Mouse (Mus musculus) CH12.LX (cell line): Measurements from ENCODE around the gene Defb13. TPM values are rescaled to one million over a fixed set of nuclear protein-coding genes. Genes with fewer than 3 reads are reported as not detected.
"Not testable (repeated sequence)": the region's sequence is repeated elsewhere in the genome, so short reads cannot be mapped to it uniquely, and the experiment has no call there.

ENCODE experiments used
- DNase-seq: peaks from one replicate; pipeline ENCODE4 v3.0.0-alpha.2; 2013; ENCODE audit errors: extremely low read depth
- H3K27ac ChIP-seq: 2 replicates; pipeline ENCODE4 v1.5.1; 2012; ENCODE audit warnings: low read depth, mild to moderate bottlenecking, control low read depth, moderate library complexity; ENCODE audit not compliant: insufficient read depth
- H3K27me3 ChIP-seq: replicated peaks from 2 replicates; pipeline ENCODE3; 2012; ENCODE audit warnings: inconsistent platforms
- H3K36me3 ChIP-seq, 2 experiments: replicated peaks in 1 of 2; 2 replicates each; pipeline versions ENCODE3 to v1.6.1; 2012; ENCODE audit warnings: inconsistent platforms in 1 of 2, low read length in 1 of 2, mild to moderate bottlenecking in 1 of 2, mixed read lengths in 1 of 2, moderate library complexity in 1 of 2; ENCODE audit not compliant: control insufficient read depth in 1 of 2, insufficient read depth in 1 of 2
- H3K4me1 ChIP-seq, 2 experiments: 2 replicates each; pipeline ENCODE4 v1.6.1; 2012; ENCODE audit warnings: inconsistent platforms in 1 of 2, moderate library complexity in 1 of 2; ENCODE audit not compliant: insufficient read depth in 2 of 2, control insufficient read depth in 1 of 2
- H3K4me2 ChIP-seq: 2 replicates; pipeline ENCODE4 v1.6.1; 2012; ENCODE audit warnings: low read depth, mild to moderate bottlenecking, control low read depth; ENCODE audit not compliant: poor library complexity, insufficient read depth, severe bottlenecking
- H3K4me3 ChIP-seq, 3 experiments: fragments of 150-350 bp in 1 of 3; sonication (generic) in 1 of 3; replicated peaks in 1 of 3; 2 replicates each; pipeline versions ENCODE3 to v1.5.1; 2011 to 2012; ENCODE audit warnings: low read depth in 2 of 3, low read length in 2 of 3, mild to moderate bottlenecking in 2 of 3, moderate library complexity in 2 of 3, control low read depth in 1 of 3, improper control_type of control experiment in 1 of 3, inconsistent platforms in 1 of 3, mixed read lengths in 1 of 3; ENCODE audit not compliant: poor library complexity in 1 of 3
- H3K79me2 ChIP-seq: replicated peaks from 2 replicates; pipeline ENCODE4 v1.6.1; 2012; ENCODE audit warnings: mild to moderate bottlenecking, moderate library complexity; ENCODE audit not compliant: control insufficient read depth, poor library complexity, insufficient read depth, severe bottlenecking; ENCODE audit errors: extremely low read depth
- H3K9ac ChIP-seq: 2 replicates; pipeline ENCODE4 v1.6.1; 2012; ENCODE audit warnings: low read depth, mild to moderate bottlenecking, control low read depth, moderate library complexity; ENCODE audit not compliant: insufficient read depth
- H3K9me3 ChIP-seq: replicated peaks from 2 replicates; pipeline ENCODE3; 2012; ENCODE audit warnings: low read length, inconsistent platforms, mixed read lengths
- CHD1 ChIP-seq: IDR thresholded peaks from 2 replicates; pipeline ENCODE4 v1.6.1; 2012; ENCODE audit warnings: low read depth, low read length, improper control_type of control experiment, inconsistent platforms
- CTCF ChIP-seq, 2 experiments: IDR thresholded peaks in 1 of 2; conservative IDR thresholded peaks in 1 of 2; 2 replicates each; pipeline ENCODE4 v1.5.1; 2011 to 2012; ENCODE audit warnings: low read depth in 2 of 2, low read length in 2 of 2, improper control_type of control experiment in 1 of 2, inconsistent platforms in 1 of 2, mild to moderate bottlenecking in 1 of 2, moderate library complexity in 1 of 2
- E2F4 ChIP-seq: IDR thresholded peaks from 2 replicates; pipeline ENCODE4 v1.6.1; 2011; ENCODE audit warnings: low read depth, low read length, improper control_type of control experiment; ENCODE audit not compliant: insufficient replicate concordance
- ELF1 ChIP-seq: IDR thresholded peaks from 2 replicates; pipeline ENCODE4 v1.6.1; 2014; ENCODE audit warnings: low read depth, mild to moderate bottlenecking, inconsistent platforms, low read length, improper control_type of control experiment
- EP300 ChIP-seq: IDR thresholded peaks from 2 replicates; pipeline ENCODE4 v1.6.1; 2011; ENCODE audit warnings: low read length, improper control_type of control experiment
- ETS1 ChIP-seq: conservative IDR thresholded peaks from 2 replicates; pipeline ENCODE4 v1.6.1; 2012; ENCODE audit warnings: low read depth, mild to moderate bottlenecking, inconsistent platforms, low read length, improper control_type of control experiment, moderate library complexity
- GABPA ChIP-seq: IDR thresholded peaks from 2 replicates; pipeline ENCODE4 v1.6.1; 2012; ENCODE audit warnings: low read depth, low read length, improper control_type of control experiment, inconsistent platforms; ENCODE audit not compliant: insufficient replicate concordance
- IRF4 ChIP-seq: IDR thresholded peaks from 2 replicates; pipeline ENCODE4 v1.6.1; 2014; ENCODE audit warnings: low read depth, mild to moderate bottlenecking, inconsistent platforms, low read length, improper control_type of control experiment
- JUND ChIP-seq: conservative IDR thresholded peaks from 2 replicates; pipeline ENCODE4 v1.6.1; 2011; ENCODE audit warnings: low read depth, low read length, improper control_type of control experiment
- MAFK ChIP-seq: IDR thresholded peaks from 2 replicates; pipeline ENCODE4 v1.6.1; 2011; ENCODE audit warnings: low read length, improper control_type of control experiment; ENCODE audit not compliant: insufficient replicate concordance
- MAX ChIP-seq: IDR thresholded peaks from 2 replicates; pipeline ENCODE4 v1.6.1; 2011; ENCODE audit warnings: low read length, improper control_type of control experiment
- MAZ ChIP-seq: IDR thresholded peaks from 2 replicates; pipeline ENCODE4 v1.6.1; 2012; ENCODE audit warnings: low read depth, mild to moderate bottlenecking, inconsistent platforms, low read length, improper control_type of control experiment, moderate library complexity
- NELFE ChIP-seq: IDR thresholded peaks from 2 replicates; pipeline ENCODE4 v1.6.1; 2011; ENCODE audit warnings: low read depth, low read length, improper control_type of control experiment
- NRF1 ChIP-seq: IDR thresholded peaks from 2 replicates; pipeline ENCODE4 v1.6.1; 2014; ENCODE audit warnings: low read depth, mild to moderate bottlenecking, inconsistent platforms, low read length, improper control_type of control experiment, moderate library complexity
- POLR2AphosphoS2 ChIP-seq: IDR thresholded peaks from 2 replicates; pipeline ENCODE4 v1.6.1; 2011; ENCODE audit warnings: low read depth, low read length, improper control_type of control experiment
- UBTF ChIP-seq: IDR thresholded peaks from 2 replicates; pipeline ENCODE4 v1.6.1; 2012; ENCODE audit warnings: low read depth, mild to moderate bottlenecking, inconsistent platforms, low read length, improper control_type of control experiment, moderate library complexity
- USF1 ChIP-seq: IDR thresholded peaks from 2 replicates; pipeline ENCODE4 v1.6.1; 2014; ENCODE audit warnings: low read depth, mild to moderate bottlenecking, inconsistent platforms, low read length, improper control_type of control experiment
- USF2 ChIP-seq: conservative IDR thresholded peaks from 2 replicates; pipeline ENCODE4 v1.6.1; 2011; ENCODE audit warnings: low read depth, low read length, improper control_type of control experiment
- ZC3H11A ChIP-seq: IDR thresholded peaks from 2 replicates; pipeline ENCODE4 v1.6.1; 2012; ENCODE audit warnings: low read depth, mild to moderate bottlenecking, inconsistent platforms, low read length, improper control_type of control experiment
- dilution Hi-C: fragments of 300-500 bp; cut with MboI; formaldehyde crosslinking; loops from 2 replicates; pipeline ENCODE4 v1.14.3; 2020; ENCODE audit warnings: low sequenced_read_pairs; ENCODE audit not compliant: extremely low pct_unique_long_range_greater_than_20kb, extremely low pct_ligation_motif_present
- in situ Hi-C: fragments of 300-500 bp; cut with MboI; formaldehyde crosslinking; loops from 3 replicates; pipeline ENCODE4 v1.14.3; 2019; ENCODE audit warnings: low sequenced_read_pairs, low pct_ligation_motif_present, low pct_unique_long_range_greater_than_20kb, mixed read lengths
- polyA plus RNA-seq: library from polyadenylated mRNA; unstranded; fragments of >175 nt; gene quantifications from 2 replicates; pipeline ENCODE4 v1.2.1, GENCODE M21; 2012; ENCODE audit warnings: low read depth; ENCODE audit not compliant: insufficient read length
- total RNA-seq, 2 experiments: library from RNA; depleted of rRNA; stranded (reverse); fragments of 300-350 nt in 1 of 2; fragments of >200 nt in 1 of 2; gene quantifications; 2 replicates each; pipeline ENCODE4 v1.2.3; 2012 to 2014

Defb13 gene
- total and polyA plus RNA-seq, 3 experiments, result not detected

GRCm38 (mm10) chr8:21912554-21912953 lies 34.0 kb upstream of the Defb13 start:
- no peak for TF ChIP-seq MAFK
- no peak for TF ChIP-seq JUND
- no peak for TF ChIP-seq EP300
- no peak for TF ChIP-seq GABPA
- no peak for TF ChIP-seq USF2
- TF ChIP-seq MAZ, result no peak
- TF ChIP-seq ZC3H11A, result no peak
- TF ChIP-seq USF1, result no peak
- no peak for TF ChIP-seq CHD1
- TF ChIP-seq NELFE, result no peak
- no peak for TF ChIP-seq NRF1
- TF ChIP-seq IRF4, result no peak
- no peak for TF ChIP-seq ETS1
- no peak for TF ChIP-seq CTCF (conservative IDR thresholded peaks at IDR 0.05 in 1 of 2, IDR thresholded peaks at IDR 0.05 in 1 of 2; ENCODE audit: low read depth in 2 of 2, low read length in 2 of 2)
- no peak for TF ChIP-seq MAX
- TF ChIP-seq POLR2AphosphoS2, result no peak
- H3K27ac ChIP-seq, result no peak overlapping the region
- DNase-seq, result no peak
- H3K79me2 ChIP-seq, result no peaks in the 10 kb centered on the region
- in situ Hi-C loops (no loop called here), dilution Hi-C loops (no loop called here)
- H3K4me2 ChIP-seq, result no peak overlapping the region
- H3K4me1 ChIP-seq, result no peaks in the 10 kb centered on the region
- H3K27me3 ChIP-seq, result peaks cover 46% of the 10 kb centered on the region
- H3K9me3 ChIP-seq, result no peaks in the 10 kb centered on the region
- H3K4me3 ChIP-seq, result no peak overlapping the region
- no peaks in the 10 kb centered on the region for H3K36me3 ChIP-seq
- no peak overlapping the region for H3K9ac ChIP-seq

DNA sequence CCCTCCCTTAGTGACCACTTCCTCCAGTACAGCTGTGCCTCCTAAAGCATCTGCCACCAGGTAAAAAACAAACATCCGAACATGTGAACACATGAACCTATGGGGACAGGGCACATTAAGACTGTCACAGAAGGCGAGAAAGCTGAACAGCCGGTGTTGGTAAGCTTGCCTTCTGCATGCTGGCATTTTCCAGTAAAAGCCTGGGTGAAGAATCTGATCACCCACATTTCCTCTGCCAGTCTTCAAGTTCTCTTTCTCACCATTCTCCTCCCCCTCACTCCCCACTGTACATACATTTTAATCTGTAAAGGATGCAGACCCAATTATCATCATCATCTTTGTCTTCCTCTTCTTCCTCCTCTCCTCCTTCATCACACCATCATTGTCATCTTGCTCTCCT lies 30.9 kb upstream of the Defb13 start:
- in situ Hi-C loops, result no loop called here
- H3K9me3 ChIP-seq, result no peaks in the 10 kb centered on the region
- dilution Hi-C loops, result no loop called here
- H3K79me2 ChIP-seq, result no peaks in the 10 kb centered on the region
- DNase-seq, result no peak
- no peak overlapping the region for H3K27ac ChIP-seq
- peaks cover 62% of the 10 kb centered on the region for H3K27me3 ChIP-seq
- H3K36me3 ChIP-seq, result no peaks in the 10 kb centered on the region
- TF ChIP-seq ELF1 (no peak), UBTF (no peak), E2F4 (no peak), NRF1 (no peak), GABPA (no peak)
- TF ChIP-seq, all 38 proteins: peak for 0
- no peak overlapping the region for H3K4me3 ChIP-seq
- H3K4me2 ChIP-seq, result no peak overlapping the region
- H3K9ac ChIP-seq, result no peak overlapping the region
- no peaks in the 10 kb centered on the region for H3K4me1 ChIP-seq

DNA sequence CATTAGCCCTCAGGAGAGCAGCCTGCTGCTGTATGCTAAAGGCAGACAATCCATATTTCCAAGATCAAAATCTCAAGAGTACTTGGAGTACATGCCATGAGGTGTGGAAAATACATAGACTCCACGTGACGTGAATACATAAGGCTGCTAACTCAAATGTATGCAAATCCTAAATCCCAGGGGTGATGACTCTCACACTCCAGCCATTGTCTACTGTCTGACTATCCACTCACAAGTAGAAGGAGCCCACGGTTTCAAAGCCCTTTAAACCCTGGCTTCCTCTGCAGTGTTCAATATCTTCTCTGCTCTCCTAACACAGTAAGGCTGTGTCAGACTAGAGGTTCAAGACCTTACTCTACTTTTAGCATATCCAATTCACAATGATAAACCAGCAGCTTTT lies 15.8 kb upstream of the Defb13 start:
- H3K27ac ChIP-seq, H3K4me1 ChIP-seq, dilution Hi-C loops, H3K4me3 ChIP-seq, DNase-seq, in situ Hi-C loops, H3K9ac ChIP-seq, H3K36me3 ChIP-seq, H3K9me3 ChIP-seq, H3K79me2 ChIP-seq, H3K4me2 ChIP-seq: not testable (repeated sequence)
- peaks cover 41% of the 10 kb centered on the region for H3K27me3 ChIP-seq
